Mouse (Mus musculus): ENCODE results near the gene Gm9.
"Not testable (repeated sequence)": the region's sequence is repeated elsewhere in the genome, so short reads cannot be mapped to it uniquely, and the experiment has no call there.

GRCm38 (mm10) chrX:37249619-37250018, 38.8 kb upstream of the Gm9 start, which contains the start of gene Rhox3a:
- TF ChIP-seq CTCF (IDR thresholded peaks at IDR 0.05; ENCODE audit: control insufficient read depth, insufficient read depth, insufficient replicate concordance, low read depth, low read length); POLR2A (IDR thresholded peaks at IDR 0.05; ENCODE audit: control insufficient read depth, low read depth, low read length): not testable (repeated sequence)

Measured in testis, adult 2 months (tissue).